Mouse (Mus musculus): ENCODE data around the gene Pdlim4.

- no peak for TF ChIP-seq CHD1 (IDR thresholded peaks at IDR 0.05; ENCODE audit: low read depth, low read length)
- no peak for TF ChIP-seq E2F4 (IDR thresholded peaks at IDR 0.05; ENCODE audit: insufficient replicate concordance, low read depth, low read length)
- no peak for TF ChIP-seq MXI1 (IDR thresholded peaks at IDR 0.05; ENCODE audit: low read depth, low read length)
Observed at GRCm38 (mm10) chr11:54108894-54109293, 40.1 kb upstream of the Pdlim4 start.

Data from CH12.LX (cell line).